Mouse (Mus musculus): ENCODE results near the gene Angptl4. TPM values are rescaled to one million over a fixed set of nuclear protein-coding genes. Genes with fewer than 3 reads are reported as not detected.
A peak's percentile ranks its signal among the peaks of the same experiment; 100 is the strongest.

Gene Angptl4
- total RNA-seq, 4 experiments from 2014 or later: 37.2 to 78.4 (median 46.3) TPM

GRCm38 (mm10) chr17:33804205-33804604 is 22.6 kb upstream of the Angptl4 start:
- no peak for DNase-seq

GRCm38 (mm10) chr17:33802221-33802620 is 20.6 kb upstream of the Angptl4 start:
- DNase-seq: no peak

GRCm38 (mm10) chr17:33799277-33799676 is 17.6 kb upstream of the Angptl4 start:
- no peak for DNase-seq

- no peak for DNase-seq
Observed at GRCm38 (mm10) chr17:33798306-33798705, 16.7 kb upstream of the Angptl4 start.

GRCm38 (mm10) chr17:33788732-33789131 is 7.1 kb upstream of the Angptl4 start:
- DNase-seq: no peak

GRCm38 (mm10) chr17:33786375-33786774 is 4.7 kb upstream of the Angptl4 start:
- DNase-seq: no peak

GRCm38 (mm10) chr17:33784939-33785338 is 3.3 kb upstream of the Angptl4 start:
- no peak for DNase-seq

GRCm38 (mm10) chr17:33783408-33783807 is 1.8 kb upstream of the Angptl4 start:
- DNase-seq: peak; percentile 88

- DNase-seq: no peak
Observed at GRCm38 (mm10) chr17:33782067-33782466, 437 bp upstream of the Angptl4 start.

- no peak for DNase-seq
Observed at GRCm38 (mm10) chr17:33780431-33780830, 1.2 kb downstream of the Angptl4 start.

GRCm38 (mm10) chr17:33779967-33780295 is 1.7 kb downstream of the Angptl4 start:
- DNase-seq: no peak

GRCm38 (mm10) chr17:33779271-33779966 is 2.2 kb downstream of the Angptl4 start:
- DNase-seq: peak; percentile 89

- DNase-seq: no peak
Observed at GRCm38 (mm10) chr17:33775287-33775686, 6.3 kb downstream of the Angptl4 start.

- DNase-seq: no peak
Observed at GRCm38 (mm10) chr17:33774573-33775155, 7.0 kb downstream of the Angptl4 start.

- DNase-seq: no peak
Observed at GRCm38 (mm10) chr17:33773871-33774572, 7.6 kb downstream of the Angptl4 start.

GRCm38 (mm10) chr17:33773426-33773825 is 8.2 kb downstream of the Angptl4 start:
- no peak for DNase-seq

- no peak for DNase-seq
Observed at GRCm38 (mm10) chr17:33771617-33772016, 10.0 kb downstream of the Angptl4 start.

GRCm38 (mm10) chr17:33766389-33766788 is 15.2 kb downstream of the Angptl4 start:
- DNase-seq: no peak

- DNase-seq: peak; percentile 100
Observed at GRCm38 (mm10) chr17:33760255-33761165, 21.1 kb downstream of the Angptl4 start, which contains the start of gene Rab11b. Gene Rab11b, minus strand, starts transcription at chr17:33760530.

- peak; percentile 93 for DNase-seq
Observed at GRCm38 (mm10) chr17:33759767-33760254, 21.8 kb downstream of the Angptl4 start.

GRCm38 (mm10) chr17:33757231-33757630 is 24.4 kb downstream of the Angptl4 start:
- peak; percentile 55 for DNase-seq

GRCm38 (mm10) chr17:33756108-33756790 is 25.4 kb downstream of the Angptl4 start:
- no peak for DNase-seq
